Mouse (Mus musculus) liver, embryonic 13.5 days (tissue): ENCODE data around the gene Lmna. TPM values are rescaled to one million over a fixed set of nuclear protein-coding genes. Genes with fewer than 3 reads are reported as not detected.

ENCODE experiments used
- ATAC-seq: fragments of 200-750 bp; cut with Nextera tagmentation; 2 replicates; pipeline ENCODE4 v1.8.0; 2017; ENCODE audit warnings: low read depth, mild to moderate bottlenecking, moderate number of reproducible peaks, moderate library complexity
- DNase-seq: peaks from one replicate; pipeline ENCODE4 v3.0.0; 2022
- H3K27ac ChIP-seq: fragments of 300-500 bp; sonication (generic); 2 replicates; pipeline ENCODE4 v1.5.1; 2015; ENCODE audit warnings: moderate library complexity, mild to moderate bottlenecking, inconsistent platforms
- H3K27me3 ChIP-seq: fragments of 300-500 bp; sonication (generic); 2 replicates; pipeline ENCODE4 v1.6.1; 2015; ENCODE audit warnings: mild to moderate bottlenecking, inconsistent platforms
- H3K36me3 ChIP-seq: fragments of 300-500 bp; sonication (generic); 2 replicates; pipeline ENCODE4 v1.6.1; 2015; ENCODE audit warnings: mild to moderate bottlenecking, inconsistent platforms
- H3K4me1 ChIP-seq: fragments of 300-500 bp; sonication (generic); replicated peaks from 2 replicates; pipeline ENCODE4 v1.6.1; 2015; ENCODE audit warnings: inconsistent platforms
- H3K4me2 ChIP-seq: fragments of 300-500 bp; sonication (generic); 2 replicates; pipeline ENCODE4 v1.6.1; 2015; ENCODE audit warnings: inconsistent platforms, mild to moderate bottlenecking, moderate library complexity
- H3K4me3 ChIP-seq: fragments of 300-500 bp; sonication (generic); replicated peaks from 2 replicates; pipeline ENCODE4 v1.5.1; 2015; ENCODE audit warnings: mild to moderate bottlenecking, inconsistent platforms
- H3K9ac ChIP-seq: fragments of 300-500 bp; sonication (generic); 2 replicates; pipeline ENCODE4 v1.6.1; 2015; ENCODE audit warnings: mild to moderate bottlenecking, inconsistent platforms
- H3K9me3 ChIP-seq: fragments of 300-500 bp; sonication (generic); replicated peaks from 2 replicates; pipeline ENCODE4 v1.6.1; 2016; ENCODE audit warnings: inconsistent platforms
- WGBS: fragments of 180-500 bp; shearing (Covaris S2); methylation state at CpG from one replicate; pipeline ENCODE4 v1.1.7; 2015; ENCODE audit not compliant: insufficient replicate concordance; 5-methylcytosine and 5-hydroxymethylcytosine counted together
- polyA plus RNA-seq: library from polyadenylated mRNA; unstranded; fragments of >200 nt; fragmentation: Nextera tagmentation; extraction: Ambion mirVana; gene quantifications from 2 replicates; pipeline ENCODE4 v1.2.1, GENCODE M21; 2015

Gene Lmna
- polyA plus RNA-seq, 1 experiment from 2014 or later, result 165 TPM

GRCm38 (mm10) chr3:88515095-88515386 lies 5.3 kb upstream of the Lmna start:
- 86% methylated on average over 2 of the region's 2 CpGs for WGBS
- H3K4me2 ChIP-seq, result no peak overlapping the region
- no peak overlapping the region for H3K9ac ChIP-seq
- no peaks in the 10 kb centered on the region for H3K36me3 ChIP-seq
- 0 out of 2 replicates have a peak, but pooled peaks cover 7% of the 10 kb centered on the region for H3K27me3 ChIP-seq
- no peak overlapping the region for H3K27ac ChIP-seq
- no peaks in the 10 kb centered on the region for H3K9me3 ChIP-seq
- ATAC-seq (no peak), DNase-seq (no peak)
- peaks cover 49% of the 10 kb centered on the region for H3K4me1 ChIP-seq
- no peak overlapping the region for H3K4me3 ChIP-seq

- Histone ChIP-seq H3K9me3 (no peaks in the 10 kb centered on the region), H3K4me2 (no peak overlapping the region), H3K4me1 (peaks cover 54% of the 10 kb centered on the region), H3K27ac (no peak overlapping the region), H3K4me3 (no peak overlapping the region), H3K27me3 (0 out of 2 replicates have a peak, but pooled peaks cover 7% of the 10 kb centered on the region), H3K9ac (no peak overlapping the region), H3K36me3 (no peaks in the 10 kb centered on the region)
- DNase-seq (no peak), ATAC-seq (no peak)
- WGBS, result 51% methylated on average over 10 of the region's 10 CpGs
Measured at GRCm38 (mm10) chr3:88514231-88515094, 4.7 kb upstream of the Lmna start.

DNA sequence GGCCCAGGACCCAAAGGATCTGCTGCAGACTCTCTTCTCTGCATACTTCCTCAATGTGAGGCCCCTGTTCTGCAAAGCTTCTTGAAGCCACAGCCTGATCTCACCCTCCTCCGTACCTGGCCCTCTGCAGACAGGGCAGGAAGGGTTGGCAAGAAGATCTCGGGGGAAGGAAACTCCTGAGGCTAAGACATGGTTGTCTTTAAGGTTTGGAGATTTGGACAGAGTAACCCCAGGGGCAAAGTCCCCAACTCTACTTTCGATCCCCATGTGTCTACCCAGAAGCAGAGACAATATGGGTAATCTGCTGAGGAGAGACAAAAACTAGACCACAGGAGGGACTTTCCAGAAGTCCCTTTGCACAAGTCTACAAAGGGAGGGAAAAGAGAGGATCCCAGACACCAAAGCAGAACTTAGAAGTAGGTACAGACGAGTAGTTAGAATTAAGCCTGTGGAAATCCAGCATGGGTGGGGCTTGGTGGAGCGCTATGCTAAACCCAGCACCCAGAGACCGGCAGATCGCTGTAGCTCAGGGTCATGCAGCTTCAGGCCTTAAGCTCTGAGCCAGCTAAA lies 3.9 kb upstream of the Lmna start:
- H3K36me3 ChIP-seq, result no peaks in the 10 kb centered on the region
- 0 out of 2 replicates have a peak, but pooled peaks cover 7% of the 10 kb centered on the region for H3K27me3 ChIP-seq
- WGBS, result 38% methylated on average over 7 of the region's 7 CpGs
- H3K4me3 ChIP-seq, result no peak overlapping the region
- H3K9me3 ChIP-seq, result no peaks in the 10 kb centered on the region
- no peak overlapping the region for H3K9ac ChIP-seq
- no peak overlapping the region for H3K27ac ChIP-seq
- H3K4me2 ChIP-seq, result no peak overlapping the region
- DNase-seq (no peak), ATAC-seq (no peak)
- H3K4me1 ChIP-seq, result peaks cover 60% of the 10 kb centered on the region

DNA sequence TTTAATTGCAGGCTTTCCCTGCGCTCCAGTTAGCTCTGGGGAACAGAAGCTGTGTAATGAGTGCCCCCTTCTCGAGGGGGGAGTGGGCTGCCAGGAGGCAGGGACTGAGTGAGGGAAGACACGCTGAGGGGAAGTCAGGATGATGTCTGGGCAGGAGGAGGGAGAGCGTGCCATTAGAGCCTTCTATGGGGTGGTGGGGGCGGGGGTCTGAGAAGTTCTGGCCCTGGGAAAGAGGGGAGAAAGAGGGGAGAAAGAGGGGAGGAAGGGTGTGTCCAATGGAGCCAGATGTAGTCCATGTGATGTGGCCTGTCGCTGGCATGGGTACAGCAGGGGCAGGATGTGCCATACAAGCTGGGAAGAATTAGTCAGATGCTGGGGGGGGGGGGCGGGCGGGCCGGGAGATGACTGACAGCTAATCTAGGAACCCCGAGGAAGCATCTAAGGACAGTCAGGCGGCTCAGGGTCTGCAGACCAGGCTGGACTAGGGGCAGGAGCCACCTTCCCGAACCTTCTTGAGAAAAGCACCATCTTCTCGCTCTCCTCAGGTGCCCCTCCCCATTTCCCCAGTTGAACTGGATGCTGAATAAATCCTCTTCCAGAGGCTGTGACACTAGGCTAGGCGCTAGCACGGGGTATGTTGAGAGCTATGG lies 3.3 kb upstream of the Lmna start:
- 29% methylated on average over 15 of the region's 15 CpGs for WGBS
- no peak for ATAC-seq
- no peak overlapping the region for H3K27ac ChIP-seq
- DNase-seq, result no peak
- no peak overlapping the region for H3K4me2 ChIP-seq
- no peaks in the 10 kb centered on the region for H3K36me3 ChIP-seq
- no peaks in the 10 kb centered on the region for H3K9me3 ChIP-seq
- no peak overlapping the region for H3K9ac ChIP-seq
- H3K27me3 ChIP-seq, result 0 out of 2 replicates have a peak, but pooled peaks cover 7% of the 10 kb centered on the region
- peaks cover 66% of the 10 kb centered on the region for H3K4me1 ChIP-seq
- no peak overlapping the region for H3K4me3 ChIP-seq

GRCm38 (mm10) chr3:88512141-88512895 lies 2.6 kb upstream of the Lmna start:
- Histone ChIP-seq H3K4me3 (no peak overlapping the region), H3K27me3 (0 out of 2 replicates have a peak, but pooled peaks cover 7% of the 10 kb centered on the region), H3K4me2 (no peak overlapping the region), H3K9ac (no peak overlapping the region), H3K36me3 (no peaks in the 10 kb centered on the region), H3K4me1 (peaks cover 70% of the 10 kb centered on the region), H3K27ac (no peak overlapping the region), H3K9me3 (no peaks in the 10 kb centered on the region)
- DNase-seq (no peak), ATAC-seq (no peak)
- WGBS, result 39% methylated on average over 6 of the region's 6 CpGs

DNA sequence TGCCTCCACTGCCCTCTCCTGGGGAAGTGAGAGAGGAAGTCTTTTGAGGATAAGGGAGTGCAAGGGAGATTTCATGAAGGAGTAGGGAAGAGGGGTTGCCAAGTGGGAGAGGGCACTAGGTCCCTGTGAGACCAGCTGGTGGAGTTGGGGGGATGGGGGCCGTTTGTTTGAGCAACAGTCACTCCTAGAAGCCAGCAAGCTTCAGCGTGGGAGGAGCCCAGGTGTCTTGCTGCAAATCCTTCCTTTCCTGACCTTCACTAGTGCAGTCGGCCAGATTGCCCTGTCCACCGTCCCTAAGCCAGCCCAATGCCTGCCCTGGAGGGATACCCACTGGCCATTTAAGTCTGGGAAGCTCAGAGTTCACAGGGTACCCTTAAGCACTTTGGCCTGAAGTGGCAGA lies 1.8 kb upstream of the Lmna start:
- no peak for ATAC-seq
- no peak overlapping the region; the same call in 1 of the 2 replicates for H3K9ac ChIP-seq
- H3K4me2 ChIP-seq, result no peak overlapping the region
- H3K36me3 ChIP-seq, result no peaks in the 10 kb centered on the region
- no peak overlapping the region for H3K4me3 ChIP-seq
- DNase-seq, result no peak
- no peaks in the 10 kb centered on the region for H3K9me3 ChIP-seq
- no peak overlapping the region for H3K27ac ChIP-seq
- 39% methylated on average over 4 of the region's 4 CpGs for WGBS
- H3K4me1 ChIP-seq, result peaks cover 70% of the 10 kb centered on the region
- 0 out of 2 replicates have a peak, but pooled peaks cover 5% of the 10 kb centered on the region for H3K27me3 ChIP-seq

GRCm38 (mm10) chr3:88510421-88511289 lies 899 bp upstream of the Lmna start:
- Histone ChIP-seq H3K27me3 (no peaks in the 10 kb centered on the region), H3K9me3 (no peaks in the 10 kb centered on the region), H3K9ac (peak overlapping the region; percentile 61), H3K4me3 (peak overlapping the region; percentile 50), H3K4me2 (peak overlapping the region; percentile 68), H3K27ac (peak overlapping the region; percentile 79), H3K36me3 (no peaks in the 10 kb centered on the region), H3K4me1 (peaks cover 70% of the 10 kb centered on the region)
- 43% methylated on average over 13 of the region's 13 CpGs for WGBS
- DNase-seq (no peak), ATAC-seq (no peak)

GRCm38 (mm10) chr3:88509250-88509649 lies 506 bp downstream of the Lmna start:
- Histone ChIP-seq H3K4me2 (peak overlapping the region; percentile 68), H3K36me3 (no peaks in the 10 kb centered on the region), H3K4me1 (peaks cover 65% of the 10 kb centered on the region), H3K27ac (peak overlapping the region; percentile 79), H3K9me3 (no peaks in the 10 kb centered on the region), H3K27me3 (no peaks in the 10 kb centered on the region), H3K4me3 (peak overlapping the region; percentile 50), H3K9ac (peak overlapping the region; percentile 61)
- WGBS, result 56% methylated on average over 3 of the region's 3 CpGs
- no peak for DNase-seq
- ATAC-seq, result 0 out of 2 replicates have a peak, but pooled peaks have one; percentile 1

DNA sequence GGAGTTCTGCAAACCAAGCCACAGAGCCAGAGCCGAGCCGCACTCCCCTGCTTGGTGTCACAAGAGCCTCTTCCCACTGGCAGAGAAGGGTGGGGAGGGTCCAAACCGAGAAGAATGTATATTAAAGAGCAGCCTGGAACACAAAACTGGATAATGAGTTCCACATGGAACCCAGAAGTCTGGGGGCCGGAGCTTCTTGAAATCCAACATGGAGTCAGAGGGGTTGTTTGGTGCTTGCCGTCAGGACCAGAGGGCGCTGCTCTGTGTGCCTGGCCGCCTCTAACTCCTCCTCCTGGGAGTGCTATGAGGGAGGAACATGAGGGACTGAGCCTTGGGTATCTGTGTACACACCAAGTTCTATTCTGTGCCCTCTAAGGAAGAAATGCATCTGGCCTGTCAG lies 4.0 kb downstream of the Lmna start:
- Histone ChIP-seq H3K4me2 (no peak overlapping the region), H3K4me1 (peaks cover 54% of the 10 kb centered on the region), H3K27me3 (no peaks in the 10 kb centered on the region), H3K36me3 (no peaks in the 10 kb centered on the region), H3K4me3 (no peak overlapping the region), H3K9ac (no peak overlapping the region), H3K9me3 (no peaks in the 10 kb centered on the region), H3K27ac (no peak overlapping the region)
- no peak for DNase-seq
- no peak for ATAC-seq
- 59% methylated on average over 7 of the region's 7 CpGs for WGBS

GRCm38 (mm10) chr3:88505081-88505480 lies 4.7 kb downstream of the Lmna start:
- no peak overlapping the region for H3K4me3 ChIP-seq
- WGBS, result 69% methylated on average over 6 of the region's 6 CpGs
- DNase-seq (no peak), ATAC-seq (no peak)
- peaks cover 54% of the 10 kb centered on the region for H3K4me1 ChIP-seq
- peaks cover 2% of the 10 kb centered on the region; the same call in 1 of the 2 replicates for H3K36me3 ChIP-seq
- H3K27me3 ChIP-seq, result no peaks in the 10 kb centered on the region
- H3K9me3 ChIP-seq, result no peaks in the 10 kb centered on the region
- no peak overlapping the region for H3K27ac ChIP-seq
- H3K9ac ChIP-seq, result no peak overlapping the region
- no peak overlapping the region for H3K4me2 ChIP-seq
